Mouse (Mus musculus): ENCODE measurements around the gene Gm19402. TPM values are rescaled to one million over a fixed set of nuclear protein-coding genes. Genes with fewer than 3 reads are reported as not detected.
"Not testable (repeated sequence)": the region's sequence is repeated elsewhere in the genome, so short reads cannot be mapped to it uniquely, and the experiment has no call there.

The Gm19402 gene
- polyA plus RNA-seq (2016; fragmentation: Nextera tagmentation; extraction: Ambion mirVana) = not detected in 2 replicates

DNA sequence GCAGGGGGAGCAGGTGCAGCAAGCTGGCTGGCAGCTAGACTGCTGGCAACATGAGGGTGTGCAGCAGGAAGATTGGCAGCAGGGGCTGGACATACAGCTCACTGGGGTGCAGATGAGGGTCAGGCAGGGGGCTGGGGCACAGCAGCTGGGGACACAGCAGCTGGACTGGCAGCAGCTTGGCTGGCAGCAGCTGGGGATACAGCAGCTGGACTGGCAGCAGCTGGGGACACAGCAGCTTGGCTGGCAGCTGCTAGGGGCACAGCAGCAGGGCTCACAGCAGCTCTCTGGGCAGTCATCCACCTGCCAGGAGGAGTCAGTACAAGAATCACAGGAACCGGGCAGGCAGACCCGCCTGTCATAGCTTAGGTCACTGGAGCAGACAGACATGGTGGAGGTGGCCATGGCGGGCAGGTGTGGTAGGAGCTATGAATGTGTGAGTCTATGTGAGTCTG is at the start of gene Gm19402:
Gm19402 (minus strand) TSS at position 402 of the 452 bp plus-strand sequence.
- H3K4me1 ChIP-seq (replicated peaks) = peaks cover 38% of the 10 kb centered on the region

DNA sequence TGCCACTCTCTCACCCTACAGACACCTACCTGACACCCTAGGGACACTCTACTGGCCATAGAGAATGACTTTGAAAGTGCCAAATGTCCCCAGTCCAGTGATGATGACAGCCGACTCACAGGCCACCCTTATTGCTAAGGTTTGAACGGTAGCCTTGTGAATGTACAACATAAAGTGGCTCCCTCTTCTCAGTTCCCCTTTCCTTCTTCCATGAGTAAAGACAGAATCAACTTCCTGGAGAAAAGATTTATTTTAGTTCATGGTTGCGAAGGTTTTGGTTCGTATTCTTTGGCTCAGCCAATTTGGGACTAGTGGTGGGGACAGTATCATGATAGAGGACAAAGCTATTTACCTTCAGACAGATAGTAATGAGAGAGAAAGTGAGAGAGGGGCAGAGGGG is 48.4 kb upstream of the Gm19402 start:
- Histone ChIP-seq H3K4me1 (replicated peaks) (peaks cover 35% of the 10 kb centered on the region), H3K27me3 (ENCODE audit: insufficient read depth, poor library complexity, severe bottlenecking) (no peaks in the 10 kb centered on the region), H3K36me3 (no peaks in the 10 kb centered on the region), H3K4me3 (no peak overlapping the region), H3K27ac (no peak overlapping the region), H3K9me3 (peaks cover 16% of the 10 kb centered on the region)
- WGBS = 93% methylated on average over 4 of the region's 4 CpGs
- DNase-seq (ENCODE audit: low spot score) = no peak

More for the DNA sequence above, at the start of gene Gm19402:
- not testable (repeated sequence) for H3K4me3 ChIP-seq; H3K36me3 ChIP-seq; H3K9me3 ChIP-seq; DNase-seq (ENCODE audit: low spot score)
- Histone ChIP-seq H3K27ac (0 out of 2 replicates have a peak within 1 kb of the TSS, but pooled peaks have one; percentile 4), H3K27me3 (ENCODE audit: insufficient read depth, poor library complexity, severe bottlenecking) (peaks cover 39% of the 10 kb centered on the region)
- WGBS = 62% methylated on average over 3 of the region's 3 CpGs

DNA sequence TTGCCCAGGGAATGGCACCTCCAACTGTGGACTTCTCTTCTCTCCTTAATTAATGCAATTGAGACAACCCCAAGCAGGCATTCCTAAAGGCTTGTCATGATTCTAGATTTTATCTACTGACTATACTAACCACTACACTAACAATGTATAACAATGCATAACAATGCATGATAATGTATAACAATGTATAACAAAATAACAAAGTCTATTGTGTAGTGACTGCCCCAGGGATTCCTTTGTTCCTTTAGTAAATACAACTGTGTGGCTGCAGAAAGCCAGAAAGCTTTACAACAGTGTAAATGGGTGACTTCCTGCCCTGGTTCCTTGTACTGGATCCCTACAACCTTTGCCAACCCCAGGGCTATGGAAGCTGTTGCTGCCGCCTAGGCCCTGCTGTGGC is 45.4 kb upstream of the Gm19402 start:
- no peak for DNase-seq (ENCODE audit: low spot score)
- 95% methylated on average over 1 of the region's 1 CpGs for whole genome bisulfite sequencing
- H3K4me3 ChIP-seq = no peak overlapping the region

DNA sequence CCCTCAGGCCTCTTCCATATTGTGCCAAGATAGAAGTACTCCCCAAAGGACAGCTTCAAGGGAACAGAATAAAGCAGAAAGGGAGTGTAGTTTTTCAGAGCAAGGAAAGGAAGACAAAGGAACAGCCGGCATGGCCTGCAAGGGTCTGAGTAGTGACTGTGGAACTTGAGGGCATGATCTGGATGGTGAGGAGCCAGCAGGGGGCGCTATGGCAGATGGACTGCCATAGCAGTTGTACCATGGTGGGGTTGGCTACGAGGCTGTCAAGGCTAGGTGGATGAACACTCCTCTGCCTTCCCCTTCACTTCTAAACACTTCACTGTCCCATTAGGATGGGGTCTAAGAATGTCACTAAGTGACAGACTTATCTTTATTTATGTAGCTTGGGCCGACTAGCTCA is 38.7 kb upstream of the Gm19402 start:
- no peaks in the 10 kb centered on the region for H3K4me1 ChIP-seq (replicated peaks)
- 54% methylated on average over 4 of the region's 4 CpGs for WGBS
- no peaks in the 10 kb centered on the region for H3K36me3 ChIP-seq
- no peak overlapping the region for H3K4me3 ChIP-seq
- peak; percentile 18 for DNase-seq (ENCODE audit: low spot score)
- H3K9me3 ChIP-seq = no peaks in the 10 kb centered on the region
- H3K27me3 ChIP-seq (ENCODE audit: insufficient read depth, poor library complexity, severe bottlenecking) = no peaks in the 10 kb centered on the region
- H3K27ac ChIP-seq = no peak overlapping the region

More for the DNA sequence above, 45.4 kb upstream of the Gm19402 start:
- no peaks in the 10 kb centered on the region for H3K27me3 ChIP-seq (ENCODE audit: insufficient read depth, poor library complexity, severe bottlenecking)
- peaks cover 16% of the 10 kb centered on the region for H3K9me3 ChIP-seq
- H3K27ac ChIP-seq = no peak overlapping the region
- H3K36me3 ChIP-seq = no peaks in the 10 kb centered on the region
- H3K4me1 ChIP-seq (replicated peaks) = peaks cover 20% of the 10 kb centered on the region

DNA sequence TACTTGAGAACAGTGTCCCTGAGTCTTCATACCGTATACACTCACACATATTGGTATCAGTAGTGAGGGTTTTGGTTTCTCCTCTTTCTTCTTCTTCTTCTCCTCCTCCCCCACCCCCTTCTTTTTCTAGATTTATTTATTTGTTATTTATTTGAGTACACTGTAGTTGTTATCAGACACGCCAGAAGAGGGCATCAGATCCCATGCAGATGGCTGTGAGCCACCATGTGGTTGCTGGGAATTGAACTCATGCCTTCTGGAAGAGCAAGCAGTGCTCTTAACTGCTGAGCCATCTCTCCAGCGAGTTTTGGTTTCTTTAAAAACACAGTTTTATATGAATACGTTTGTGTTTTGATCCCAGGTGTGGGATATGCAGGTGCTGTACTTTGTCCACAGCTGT is 37.7 kb upstream of the Gm19402 start:
- Histone ChIP-seq H3K9me3 (no peaks in the 10 kb centered on the region), H3K4me1 (replicated peaks) (no peaks in the 10 kb centered on the region), H3K4me3 (no peak overlapping the region), H3K27me3 (ENCODE audit: insufficient read depth, poor library complexity, severe bottlenecking) (no peaks in the 10 kb centered on the region), H3K36me3 (no peaks in the 10 kb centered on the region), H3K27ac (no peak overlapping the region)
- 65% methylated on average over 4 of the region's 4 CpGs for WGBS
- DNase-seq (ENCODE audit: low spot score) = no peak

DNA sequence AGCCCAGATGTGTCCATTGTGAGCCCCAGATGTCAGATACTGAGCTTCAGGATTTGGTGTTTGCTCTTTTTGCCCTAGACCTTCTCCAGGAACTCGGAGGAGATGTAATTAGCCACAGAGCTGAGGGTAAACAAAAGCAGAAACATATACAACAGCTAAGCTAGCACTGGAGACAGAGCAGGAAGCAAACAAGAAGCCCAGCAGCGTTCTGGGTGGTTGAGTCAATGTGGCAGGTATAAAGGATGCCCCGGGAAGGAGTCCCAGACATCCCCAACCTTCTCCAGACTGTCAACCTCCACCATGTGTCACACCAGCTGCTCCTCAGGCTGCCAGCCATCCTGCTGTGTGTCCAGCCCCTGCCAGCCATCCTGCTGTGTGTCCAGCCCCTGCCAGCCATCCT is 35.6 kb upstream of the Gm19402 start, which contains the start of gene Gm10100:
Gm10100 (plus strand) TSS at position 301 of the 400 bp plus-strand sequence.
- Histone ChIP-seq H3K4me3 (no peak within 1 kb of the TSS), H3K36me3 (no peaks in the 10 kb centered on the region), H3K27me3 (ENCODE audit: insufficient read depth, poor library complexity, severe bottlenecking) (no peaks in the 10 kb centered on the region), H3K27ac (no peak within 1 kb of the TSS), H3K4me1 (replicated peaks) (no peaks in the 10 kb centered on the region), H3K9me3 (no peaks in the 10 kb centered on the region)
- no peak for DNase-seq (ENCODE audit: low spot score)
- 43% methylated on average over 3 of the region's 3 CpGs for WGBS

DNA sequence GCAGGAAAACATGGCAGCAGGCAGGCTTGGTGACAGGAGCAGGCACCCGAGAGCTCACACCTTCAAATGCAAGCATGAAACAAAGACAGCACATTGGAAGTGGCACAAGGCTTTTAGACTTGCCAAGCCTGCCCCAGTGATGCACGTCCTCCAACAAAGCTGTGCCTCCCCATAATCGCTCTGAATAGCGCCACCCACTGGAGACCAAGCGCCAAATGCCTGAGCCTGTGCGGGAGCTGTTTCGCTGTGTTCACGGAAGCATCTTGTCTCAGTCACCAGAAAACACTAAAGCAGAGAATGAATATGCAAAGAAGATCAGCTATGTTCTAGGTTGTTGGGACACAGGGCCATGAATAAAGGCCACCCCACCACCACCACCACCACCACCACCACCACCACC is 34.3 kb upstream of the Gm19402 start:
- Histone ChIP-seq H3K36me3 (no peaks in the 10 kb centered on the region), H3K27me3 (ENCODE audit: insufficient read depth, poor library complexity, severe bottlenecking) (no peaks in the 10 kb centered on the region), H3K9me3 (peaks cover 3% of the 10 kb centered on the region; the same call in 1 of the 2 replicates), H3K4me1 (replicated peaks) (no peaks in the 10 kb centered on the region), H3K27ac (no peak overlapping the region), H3K4me3 (no peak overlapping the region)
- 79% methylated on average over 8 of the region's 8 CpGs for WGBS
- DNase-seq (ENCODE audit: low spot score) = no peak

DNA sequence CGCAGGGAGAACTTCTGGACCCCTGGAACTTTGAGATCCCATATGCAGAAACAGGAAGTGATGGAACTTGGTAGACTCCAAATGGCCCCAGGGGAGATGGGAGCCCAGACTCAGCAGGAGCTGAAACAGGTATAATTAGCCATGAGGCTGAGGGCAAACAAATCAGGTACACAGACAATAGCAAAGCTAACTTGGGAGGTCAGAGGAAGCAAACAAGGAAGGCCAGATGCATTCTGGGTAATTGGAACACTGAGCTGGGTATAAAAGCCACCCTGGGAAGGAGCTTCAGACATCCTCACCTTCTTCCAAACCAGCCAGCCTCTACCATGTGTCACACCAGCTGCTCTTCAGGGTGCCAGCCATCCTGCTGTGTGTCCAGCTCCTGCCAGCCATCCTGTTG is 29.7 kb upstream of the Gm19402 start, which contains the start of gene Krtap12-1:
Krtap12-1 (plus strand) TSS at position 301 of the 400 bp plus-strand sequence.
- H3K4me3 ChIP-seq; H3K27ac ChIP-seq; H3K36me3 ChIP-seq; H3K27me3 ChIP-seq (ENCODE audit: insufficient read depth, poor library complexity, severe bottlenecking); H3K9me3 ChIP-seq; DNase-seq (ENCODE audit: low spot score); H3K4me1 ChIP-seq (replicated peaks): not testable (repeated sequence)
- 82% methylated on average over 1 of the region's 1 CpGs for WGBS

DNA sequence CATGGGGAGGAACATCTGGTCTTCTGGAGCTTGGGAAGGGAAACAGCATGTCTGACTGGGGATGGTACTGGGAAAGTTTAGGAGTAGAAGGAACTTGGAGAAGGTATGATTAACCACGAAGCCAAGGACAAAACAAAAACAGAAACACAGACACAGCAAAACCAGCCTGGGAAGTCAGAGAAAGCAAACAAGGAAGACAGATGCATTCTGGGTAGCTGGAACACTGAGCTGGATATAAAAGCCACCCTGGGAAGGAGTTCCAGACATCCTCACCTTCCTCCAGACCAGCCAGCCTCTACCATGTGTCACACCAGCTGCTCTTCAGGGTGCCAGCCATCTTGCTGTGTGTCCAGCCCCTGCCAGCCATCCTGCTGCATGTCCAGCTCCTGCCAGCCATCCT is 24.9 kb upstream of the Gm19402 start, which contains the start of gene Gm10142:
Gm10142 (plus strand) TSS at position 301 of the 400 bp plus-strand sequence.
- H3K27me3 ChIP-seq (ENCODE audit: insufficient read depth, poor library complexity, severe bottlenecking) = no peaks in the 10 kb centered on the region
- no peak for DNase-seq (ENCODE audit: low spot score)
- H3K4me1 ChIP-seq (replicated peaks) = no peaks in the 10 kb centered on the region
- peaks cover 11% of the 10 kb centered on the region; the same call in 1 of the 2 replicates for H3K9me3 ChIP-seq
- no peak within 1 kb of the TSS for H3K27ac ChIP-seq
- no peaks in the 10 kb centered on the region for H3K36me3 ChIP-seq
- no peak within 1 kb of the TSS for H3K4me3 ChIP-seq
- 79% methylated on average over 1 of the region's 1 CpGs for WGBS

DNA sequence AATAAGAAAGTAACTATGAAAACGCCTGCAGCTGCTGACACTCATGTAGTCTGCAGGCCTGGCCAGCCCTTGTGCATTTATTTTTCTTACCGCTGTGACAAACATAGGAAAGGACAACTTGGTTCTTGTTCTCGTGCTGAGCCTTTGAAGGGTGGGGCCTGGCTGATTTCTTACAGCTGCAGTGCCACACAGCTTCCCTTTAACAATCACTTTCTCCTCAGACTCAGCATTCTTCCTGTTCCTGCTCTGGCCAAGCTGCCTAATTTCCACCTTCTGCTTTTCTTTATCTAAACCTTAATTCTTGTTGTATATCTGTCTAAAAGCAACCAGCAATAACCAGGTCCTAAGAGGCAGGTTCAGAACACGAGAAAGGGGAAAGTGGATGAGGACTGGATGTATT is 23.2 kb upstream of the Gm19402 start:
- H3K4me3 ChIP-seq = no peak overlapping the region
- no peak for DNase-seq (ENCODE audit: low spot score)
- WGBS = 72% methylated on average over 4 of the region's 4 CpGs
- no peaks in the 10 kb centered on the region for H3K4me1 ChIP-seq (replicated peaks)
- no peak overlapping the region for H3K27ac ChIP-seq
- H3K36me3 ChIP-seq = no peaks in the 10 kb centered on the region
- no peaks in the 10 kb centered on the region for H3K27me3 ChIP-seq (ENCODE audit: insufficient read depth, poor library complexity, severe bottlenecking)
- peaks cover 10% of the 10 kb centered on the region; the same call in 1 of the 2 replicates for H3K9me3 ChIP-seq

DNA sequence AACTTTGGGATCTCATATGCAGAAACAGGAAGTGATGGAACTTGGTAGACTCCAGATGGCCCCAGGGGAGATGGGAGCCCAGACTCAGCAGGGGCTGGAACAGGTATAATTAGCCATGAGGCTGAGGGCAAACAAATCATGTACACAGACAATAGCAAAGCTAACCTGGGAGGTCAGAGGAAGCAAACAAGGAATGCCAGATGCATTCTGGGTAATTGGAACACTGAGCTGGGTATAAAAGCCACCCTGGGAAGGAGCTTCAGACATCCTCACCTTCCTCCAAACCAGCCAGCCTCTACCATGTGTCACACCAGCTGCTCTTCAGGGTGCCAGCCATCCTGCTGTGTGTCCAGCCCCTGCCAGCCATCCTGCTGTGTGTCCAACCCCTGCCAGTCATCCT is 20.6 kb upstream of the Gm19402 start, which contains the start of gene Gm10024:
Gm10024 (plus strand) TSS at position 301 of the 400 bp plus-strand sequence.
- H3K4me3 ChIP-seq; H3K36me3 ChIP-seq; DNase-seq (ENCODE audit: low spot score); H3K4me1 ChIP-seq (replicated peaks); H3K27ac ChIP-seq; H3K27me3 ChIP-seq (ENCODE audit: insufficient read depth, poor library complexity, severe bottlenecking): not testable (repeated sequence)
- peaks cover 16% of the 10 kb centered on the region; the same call in 1 of the 2 replicates for H3K9me3 ChIP-seq

DNA sequence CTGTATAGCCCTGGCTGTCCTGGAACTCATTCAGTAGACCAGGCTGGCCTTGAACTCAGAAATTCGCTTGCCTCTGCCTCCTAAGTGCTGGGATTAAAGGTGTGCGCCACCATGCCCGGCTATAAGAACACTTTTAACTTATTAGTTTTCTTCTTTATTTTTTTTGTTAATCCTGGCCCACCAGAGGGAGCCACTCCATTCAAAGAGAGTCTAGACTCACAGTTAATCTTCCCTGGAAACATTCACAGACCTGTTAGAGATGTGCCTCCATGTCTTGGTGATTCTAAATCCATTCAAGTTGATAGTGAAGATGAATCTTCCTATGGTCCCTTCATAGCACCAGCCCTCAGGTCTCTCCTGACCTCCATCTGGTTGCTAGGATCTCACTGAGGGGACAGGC is 19.3 kb upstream of the Gm19402 start:
- Histone ChIP-seq H3K9me3 (peaks cover 27% of the 10 kb centered on the region; the same call in 1 of the 2 replicates), H3K4me1 (replicated peaks) (no peaks in the 10 kb centered on the region), H3K36me3 (no peaks in the 10 kb centered on the region), H3K27me3 (ENCODE audit: insufficient read depth, poor library complexity, severe bottlenecking) (no peaks in the 10 kb centered on the region), H3K27ac (no peak overlapping the region), H3K4me3 (no peak overlapping the region)
- DNase-seq (ENCODE audit: low spot score) = no peak
- 84% methylated on average over 3 of the region's 3 CpGs for WGBS

DNA sequence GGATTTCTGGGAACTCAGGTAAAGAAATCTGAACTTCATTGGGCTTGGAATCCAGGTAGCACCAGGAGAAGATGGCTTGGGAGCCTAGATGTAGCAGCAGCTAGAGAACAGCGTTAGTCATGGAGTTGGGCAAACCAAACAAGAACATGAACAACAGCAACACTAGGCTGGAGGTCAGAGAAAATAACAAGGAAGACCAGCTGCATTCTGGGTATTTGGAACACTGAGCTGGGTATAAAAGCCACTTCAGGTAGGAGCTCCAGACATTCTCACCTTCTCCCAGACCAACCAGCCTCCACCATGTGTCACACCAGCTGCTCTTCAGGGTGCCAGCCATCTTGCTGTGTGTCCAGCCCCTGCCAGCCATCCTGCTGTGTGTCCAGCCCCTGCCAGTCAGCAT is 15.8 kb upstream of the Gm19402 start, which contains the start of gene Gm10272:
Gm10272 (plus strand) TSS at position 301 of the 400 bp plus-strand sequence.
- no peak for DNase-seq (ENCODE audit: low spot score)
- WGBS = 84% methylated on average over 1 of the region's 1 CpGs
- Histone ChIP-seq H3K9me3 (peaks cover 36% of the 10 kb centered on the region), H3K4me3 (no peak within 1 kb of the TSS), H3K27me3 (ENCODE audit: insufficient read depth, poor library complexity, severe bottlenecking) (no peaks in the 10 kb centered on the region), H3K27ac (no peak within 1 kb of the TSS), H3K4me1 (replicated peaks) (no peaks in the 10 kb centered on the region), H3K36me3 (no peaks in the 10 kb centered on the region)
